Mouse (Mus musculus) heart, postnatal 0 days (tissue): ENCODE data around the gene Tmed11.

Source experiments
- CTCF ChIP-seq: IDR thresholded peaks from 2 replicates; pipeline ENCODE4 v1.5.1; 2016; ENCODE audit warnings: antibody characterized with exemption, control low read depth, low read depth
- EP300 ChIP-seq: IDR thresholded peaks from 2 replicates; pipeline ENCODE4 v1.6.1; 2016; ENCODE audit warnings: antibody characterized with exemption, low read depth

- no peak for TF ChIP-seq CTCF
- no peak for TF ChIP-seq EP300
Observed at GRCm38 (mm10) chr5:108823276-108823675, 28.1 kb upstream of the Tmed11 start.
